Mouse (Mus musculus): ENCODE data around the gene Maats1.

The Maats1 gene

GRCm38 (mm10) chr16:38341396-38342324 is at the start of gene Maats1:
Gene Maats1, minus strand, starts transcription at chr16:38342143.
- peak; percentile 26 for DNase-seq (ENCODE audit: low read depth, low spot score)

GRCm38 (mm10) chr16:38390322-38390721 is 48.4 kb upstream of the Maats1 start:
- no peak for DNase-seq (ENCODE audit: low read depth, low spot score)

GRCm38 (mm10) chr16:38389284-38389893 is 47.4 kb upstream of the Maats1 start:
- DNase-seq (ENCODE audit: low read depth, low spot score) = no peak

GRCm38 (mm10) chr16:38388757-38389156 is 46.8 kb upstream of the Maats1 start:
- DNase-seq (ENCODE audit: low read depth, low spot score) = no peak

- no peak for DNase-seq (ENCODE audit: low read depth, low spot score)
Observed at GRCm38 (mm10) chr16:38387389-38387788, 45.4 kb upstream of the Maats1 start.

GRCm38 (mm10) chr16:38385700-38386099 is 43.8 kb upstream of the Maats1 start:
- no peak for DNase-seq (ENCODE audit: low read depth, low spot score)

- DNase-seq (ENCODE audit: low read depth, low spot score) = no peak
Observed at GRCm38 (mm10) chr16:38385184-38385634, 43.3 kb upstream of the Maats1 start.

GRCm38 (mm10) chr16:38383683-38384082 is 41.7 kb upstream of the Maats1 start:
- no peak for DNase-seq (ENCODE audit: low read depth, low spot score)

GRCm38 (mm10) chr16:38379926-38380325 is 38.0 kb upstream of the Maats1 start:
- no peak for DNase-seq (ENCODE audit: low read depth, low spot score)

- no peak for DNase-seq (ENCODE audit: low read depth, low spot score)
Observed at GRCm38 (mm10) chr16:38379493-38379892, 37.5 kb upstream of the Maats1 start.

GRCm38 (mm10) chr16:38379088-38379487 is 37.1 kb upstream of the Maats1 start:
- no peak for DNase-seq (ENCODE audit: low read depth, low spot score)

GRCm38 (mm10) chr16:38378591-38378990 is 36.6 kb upstream of the Maats1 start:
- no peak for DNase-seq (ENCODE audit: low read depth, low spot score)

- no peak for DNase-seq (ENCODE audit: low read depth, low spot score)
Observed at GRCm38 (mm10) chr16:38377546-38377945, 35.6 kb upstream of the Maats1 start.

- no peak for DNase-seq (ENCODE audit: low read depth, low spot score)
Observed at GRCm38 (mm10) chr16:38376841-38377249, 34.9 kb upstream of the Maats1 start.

- DNase-seq (ENCODE audit: low read depth, low spot score) = peak; percentile 36
Observed at GRCm38 (mm10) chr16:38376163-38376840, 34.4 kb upstream of the Maats1 start.

GRCm38 (mm10) chr16:38375182-38375581 is 33.2 kb upstream of the Maats1 start:
- DNase-seq (ENCODE audit: low read depth, low spot score) = no peak

- no peak for DNase-seq (ENCODE audit: low read depth, low spot score)
Observed at GRCm38 (mm10) chr16:38374379-38375140, 32.6 kb upstream of the Maats1 start.

- no peak for DNase-seq (ENCODE audit: low read depth, low spot score)
Observed at GRCm38 (mm10) chr16:38373941-38374340, 32.0 kb upstream of the Maats1 start.

- no peak for DNase-seq (ENCODE audit: low read depth, low spot score)
Observed at GRCm38 (mm10) chr16:38373439-38373838, 31.5 kb upstream of the Maats1 start.

- DNase-seq (ENCODE audit: low read depth, low spot score) = no peak
Observed at GRCm38 (mm10) chr16:38372876-38373275, 30.9 kb upstream of the Maats1 start.

- DNase-seq (ENCODE audit: low read depth, low spot score) = no peak
Observed at GRCm38 (mm10) chr16:38371705-38372296, 29.9 kb upstream of the Maats1 start.
